Mouse (Mus musculus): ENCODE data around the gene Tmem115. TPM values are rescaled to one million over a fixed set of nuclear protein-coding genes. Genes with fewer than 3 reads are reported as not detected.

The Tmem115 gene
- polyA plus RNA-seq, 1 experiment = 43.4 TPM

DNA sequence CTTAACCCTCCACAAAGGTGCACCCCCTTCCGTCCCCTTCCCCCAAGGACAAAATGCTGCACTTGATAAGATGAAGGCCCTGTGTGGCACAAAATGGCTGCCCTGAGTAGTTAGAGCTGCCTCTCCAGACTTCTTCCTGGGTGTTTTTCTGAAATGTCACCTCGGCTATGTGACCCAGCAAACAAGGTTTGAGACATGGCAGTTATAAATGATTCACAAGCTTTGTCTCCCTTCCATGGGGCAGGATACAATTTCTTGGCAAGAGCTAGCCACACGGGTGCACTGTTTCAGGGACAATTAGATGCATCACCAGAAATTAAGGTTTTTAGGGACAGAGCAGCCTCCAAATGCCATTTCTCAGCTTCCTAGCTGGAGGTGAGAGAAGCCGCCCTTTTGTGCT lies 6.7 kb downstream of the Tmem115 start:
- TF ChIP-seq POLR2A (IDR thresholded peaks at IDR 0.05; ENCODE audit: insufficient read length, low read depth) = no peak
- TF ChIP-seq E2F4 (IDR thresholded peaks at IDR 0.05; ENCODE audit: insufficient read depth) = no peak
- TF ChIP-seq SRF (IDR thresholded peaks at IDR 0.05; ENCODE audit: control insufficient read depth, insufficient read length, low read depth) = no peak
- no peak for TF ChIP-seq MYOG (IDR thresholded peaks at IDR 0.05; ENCODE audit: control insufficient read depth in 1 of 3, insufficient read depth in 1 of 3, insufficient read length in 2 of 3, low read depth in 2 of 3)
- no peak for TF ChIP-seq POLR2AphosphoS2 (IDR thresholded peaks at IDR 0.05; ENCODE audit: insufficient read length, low read depth)
- TF ChIP-seq TCF12 (IDR thresholded peaks at IDR 0.05; ENCODE audit: insufficient read depth, poor library complexity, severe bottlenecking) = no peak
- TF ChIP-seq CEBPB (IDR thresholded peaks at IDR 0.05; ENCODE audit: insufficient read depth, poor library complexity, severe bottlenecking) = no peak
- no peak for TF ChIP-seq MYOD1 (IDR thresholded peaks at IDR 0.05; ENCODE audit: control insufficient read depth in 1 of 3, insufficient read length in 2 of 3, low read depth in 2 of 3)
- no peak for TF ChIP-seq USF1 (IDR thresholded peaks at IDR 0.05; ENCODE audit: low read depth)
- TF ChIP-seq MAX (IDR thresholded peaks at IDR 0.05; ENCODE audit: low read depth) = no peak
- TF ChIP-seq REST (IDR thresholded peaks at IDR 0.05; ENCODE audit: insufficient read depth, insufficient read length) = no peak
- TF ChIP-seq TCF3 (IDR thresholded peaks at IDR 0.05; ENCODE audit: insufficient read length, low read depth) = no peak
- Histone ChIP-seq H3K4me3 (no peak overlapping the region), H3K27me3 (ENCODE audit: control insufficient read depth, insufficient read depth, insufficient read length) (no peaks in the 10 kb centered on the region), H3ac (ENCODE audit: control insufficient read depth, insufficient read length) (no peak overlapping the region), H3K4me2 (ENCODE audit: low read depth) (no peak overlapping the region), H3K36me3 (ENCODE audit: control insufficient read depth, insufficient read depth) (peaks cover 10% of the 10 kb centered on the region), H3K79me2 (ENCODE audit: control insufficient read depth, insufficient read depth) (peaks cover 21% of the 10 kb centered on the region)

DNA sequence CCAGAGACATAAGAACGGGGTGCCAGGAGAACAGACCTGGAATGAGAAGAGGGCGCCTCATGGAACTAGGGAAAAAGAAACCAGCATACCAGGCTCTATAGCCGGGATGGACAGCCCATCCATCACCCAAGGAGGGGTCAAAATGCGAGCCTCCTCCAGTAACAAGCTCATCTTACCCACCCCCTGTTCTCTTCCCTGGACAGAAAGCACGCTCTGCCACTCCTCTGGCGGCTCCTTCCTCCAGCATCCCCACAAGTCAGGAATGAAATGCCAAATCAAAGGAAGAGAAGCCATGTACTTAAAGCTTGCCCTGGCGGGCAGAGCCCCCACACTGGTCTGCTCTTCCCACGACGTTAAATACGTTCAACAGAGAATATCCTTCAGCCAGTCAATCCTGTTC lies 7.3 kb downstream of the Tmem115 start:
- no peaks in the 10 kb centered on the region for H3K27me3 ChIP-seq (ENCODE audit: control insufficient read depth, insufficient read depth, insufficient read length)
- peak overlapping the region; percentile 97 for H3K4me2 ChIP-seq (ENCODE audit: low read depth)
- peak overlapping the region; percentile 76 for H3K4me3 ChIP-seq
- H3K79me2 ChIP-seq (ENCODE audit: control insufficient read depth, insufficient read depth) = peaks cover 15% of the 10 kb centered on the region
- H3ac ChIP-seq (ENCODE audit: control insufficient read depth, insufficient read length) = no peak overlapping the region
- H3K36me3 ChIP-seq (ENCODE audit: control insufficient read depth, insufficient read depth) = peaks cover 10% of the 10 kb centered on the region
- no peak for TF ChIP-seq CEBPB (IDR thresholded peaks at IDR 0.05; ENCODE audit: insufficient read depth, poor library complexity, severe bottlenecking)
- TF ChIP-seq USF1 (IDR thresholded peaks at IDR 0.05; ENCODE audit: low read depth) = no peak
- TF ChIP-seq REST (IDR thresholded peaks at IDR 0.05; ENCODE audit: insufficient read depth, insufficient read length) = no peak
- no peak for TF ChIP-seq MYOG (IDR thresholded peaks at IDR 0.05; ENCODE audit: control insufficient read depth in 1 of 3, insufficient read depth in 1 of 3, insufficient read length in 2 of 3, low read depth in 2 of 3)
- no peak for TF ChIP-seq POLR2A (IDR thresholded peaks at IDR 0.05; ENCODE audit: insufficient read length, low read depth)
- no peak for TF ChIP-seq TCF3 (IDR thresholded peaks at IDR 0.05; ENCODE audit: insufficient read length, low read depth)
- TF ChIP-seq POLR2AphosphoS2 (IDR thresholded peaks at IDR 0.05; ENCODE audit: insufficient read length, low read depth) = no peak
- no peak for TF ChIP-seq E2F4 (IDR thresholded peaks at IDR 0.05; ENCODE audit: insufficient read depth)
- TF ChIP-seq MAX (IDR thresholded peaks at IDR 0.05; ENCODE audit: low read depth) = no peak
- TF ChIP-seq TCF12 (IDR thresholded peaks at IDR 0.05; ENCODE audit: insufficient read depth, poor library complexity, severe bottlenecking) = no peak
- TF ChIP-seq SRF (IDR thresholded peaks at IDR 0.05; ENCODE audit: control insufficient read depth, insufficient read length, low read depth) = no peak
- TF ChIP-seq MYOD1 (IDR thresholded peaks at IDR 0.05; ENCODE audit: control insufficient read depth in 1 of 3, insufficient read length in 2 of 3, low read depth in 2 of 3) = no peak

DNA sequence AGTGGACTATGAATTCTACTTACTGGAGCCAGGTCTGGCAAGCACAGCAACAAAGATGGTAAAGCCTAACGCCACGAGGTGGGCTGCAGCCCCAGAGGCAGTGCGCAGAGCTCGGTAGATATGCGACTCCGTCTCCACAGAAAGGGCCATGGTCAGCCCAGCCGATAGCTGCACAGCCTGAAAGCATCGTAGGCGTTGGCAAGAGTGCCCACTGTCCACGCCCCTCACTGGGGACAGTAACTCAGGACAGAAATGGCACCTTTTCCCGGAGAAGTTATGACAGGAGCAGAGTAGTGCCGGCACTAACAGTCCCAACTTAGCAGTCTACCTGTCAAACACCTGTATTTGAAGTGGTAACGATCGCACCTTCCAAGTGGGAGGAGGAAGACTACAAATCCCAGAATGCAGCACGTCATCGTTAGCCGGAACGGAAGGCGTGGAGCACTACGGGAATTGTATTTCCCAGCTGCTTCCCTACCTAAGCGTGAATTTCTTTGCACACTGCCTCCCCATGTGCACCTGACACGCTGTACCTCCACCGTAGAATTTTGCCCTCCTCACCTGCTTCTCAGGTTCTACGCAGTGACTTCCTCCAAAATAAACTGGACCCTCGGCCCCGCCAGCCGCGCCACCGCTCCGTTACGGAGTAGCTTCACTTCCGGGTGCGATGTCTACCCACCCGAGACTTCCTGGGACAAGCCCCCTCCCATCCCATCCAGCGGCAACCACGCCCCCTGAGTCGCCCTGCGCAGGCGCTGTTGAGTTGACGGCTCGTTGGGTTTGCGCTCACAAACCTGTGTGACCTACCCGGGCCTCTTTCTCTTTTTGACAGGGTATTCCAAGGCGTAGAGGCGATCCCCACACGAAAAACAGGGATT lies 8.0 kb downstream of the Tmem115 start, which contains the start of the genes Cyb561d2 and Nprl2:
Gene Cyb561d2 (minus strand): TSS at position 720 of the 878 bp plus-strand sequence.
Gene Nprl2 (plus strand): TSS at position 753 of the 878 bp plus-strand sequence.
- peak within 1 kb of the TSS; percentile 24 for H3ac ChIP-seq (ENCODE audit: control insufficient read depth, insufficient read length)
- peaks cover 10% of the 10 kb centered on the region for H3K36me3 ChIP-seq (ENCODE audit: control insufficient read depth, insufficient read depth)
- H3K27me3 ChIP-seq (ENCODE audit: control insufficient read depth, insufficient read depth, insufficient read length) = no peaks in the 10 kb centered on the region
- peak within 1 kb of the TSS; percentile 97 for H3K4me2 ChIP-seq (ENCODE audit: low read depth)
- H3K4me3 ChIP-seq = peak within 1 kb of the TSS; percentile 76
- H3K79me2 ChIP-seq (ENCODE audit: control insufficient read depth, insufficient read depth) = peaks cover 12% of the 10 kb centered on the region
- TF ChIP-seq MYOD1 (IDR thresholded peaks at IDR 0.05; ENCODE audit: control insufficient read depth in 1 of 3, insufficient read length in 2 of 3, low read depth in 2 of 3) = no peak
- peak; percentile 20 for TF ChIP-seq POLR2AphosphoS2 (IDR thresholded peaks at IDR 0.05; ENCODE audit: insufficient read length, low read depth)

DNA sequence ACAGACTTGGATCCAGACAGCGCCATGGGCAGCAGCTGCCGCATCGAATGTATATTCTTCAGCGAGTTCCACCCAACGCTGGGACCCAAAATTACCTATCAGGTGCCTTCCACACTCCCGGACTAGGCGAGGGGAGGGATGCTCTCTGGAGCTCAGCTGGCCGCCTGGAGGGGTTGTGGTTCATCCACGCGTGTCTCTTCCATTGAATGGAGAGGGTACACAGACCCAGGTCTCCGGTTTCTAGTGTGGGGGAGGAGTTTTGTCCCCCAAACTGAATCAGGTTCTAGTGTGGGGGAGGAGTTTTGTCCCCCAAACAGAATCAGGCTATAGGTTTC lies 8.6 kb downstream of the Tmem115 start:
- Histone ChIP-seq H3K27me3 (ENCODE audit: control insufficient read depth, insufficient read depth, insufficient read length) (no peaks in the 10 kb centered on the region), H3K4me3 (peak overlapping the region; percentile 76), H3K79me2 (ENCODE audit: control insufficient read depth, insufficient read depth) (peaks cover 9% of the 10 kb centered on the region), H3ac (ENCODE audit: control insufficient read depth, insufficient read length) (peak overlapping the region; percentile 24), H3K36me3 (ENCODE audit: control insufficient read depth, insufficient read depth) (peaks cover 10% of the 10 kb centered on the region), H3K4me2 (ENCODE audit: low read depth) (peak overlapping the region; percentile 97)
- TF ChIP-seq E2F4 (IDR thresholded peaks at IDR 0.05; ENCODE audit: insufficient read depth) = no peak
- no peak for TF ChIP-seq POLR2A (IDR thresholded peaks at IDR 0.05; ENCODE audit: insufficient read length, low read depth)
- no peak for TF ChIP-seq TCF12 (IDR thresholded peaks at IDR 0.05; ENCODE audit: insufficient read depth, poor library complexity, severe bottlenecking)
- no peak for TF ChIP-seq SRF (IDR thresholded peaks at IDR 0.05; ENCODE audit: control insufficient read depth, insufficient read length, low read depth)

DNA sequence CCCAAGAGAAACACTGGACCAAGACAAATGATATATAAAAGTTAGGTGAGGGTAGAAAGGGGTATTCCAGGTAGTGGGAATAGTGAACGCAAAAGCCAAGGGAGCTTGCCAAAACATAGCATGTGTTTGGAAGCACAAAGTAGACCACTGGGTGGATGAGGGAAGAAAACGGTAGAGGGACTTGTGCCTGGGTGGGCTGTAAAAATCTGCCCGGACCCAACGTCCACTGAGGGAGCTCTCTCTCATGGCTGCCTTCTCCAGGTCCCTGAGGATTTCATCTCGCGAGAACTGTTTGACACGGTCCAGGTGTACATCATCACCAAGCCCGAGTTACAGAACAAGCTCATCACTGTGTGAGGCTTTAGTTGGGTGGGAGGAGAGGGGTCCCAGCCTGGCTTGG lies 9.0 kb downstream of the Tmem115 start:
- H3K27me3 ChIP-seq (ENCODE audit: control insufficient read depth, insufficient read depth, insufficient read length) = no peaks in the 10 kb centered on the region
- H3K36me3 ChIP-seq (ENCODE audit: control insufficient read depth, insufficient read depth) = peaks cover 10% of the 10 kb centered on the region
- no peak overlapping the region for H3ac ChIP-seq (ENCODE audit: control insufficient read depth, insufficient read length)
- TF ChIP-seq E2F4 (IDR thresholded peaks at IDR 0.05; ENCODE audit: insufficient read depth) = no peak
- H3K79me2 ChIP-seq (ENCODE audit: control insufficient read depth, insufficient read depth) = peaks cover 5% of the 10 kb centered on the region
- H3K4me2 ChIP-seq (ENCODE audit: low read depth) = peak overlapping the region; percentile 97
- H3K4me3 ChIP-seq = peak overlapping the region; percentile 76
